Mouse (Mus musculus): ENCODE data around the gene Fam208a. TPM values are rescaled to one million over a fixed set of nuclear protein-coding genes. Genes with fewer than 3 reads are reported as not detected.

Fam208a gene
- 30.7 and 32.2 TPM in 2 replicates for polyA plus RNA-seq (2012; rRNA removed)

DNA sequence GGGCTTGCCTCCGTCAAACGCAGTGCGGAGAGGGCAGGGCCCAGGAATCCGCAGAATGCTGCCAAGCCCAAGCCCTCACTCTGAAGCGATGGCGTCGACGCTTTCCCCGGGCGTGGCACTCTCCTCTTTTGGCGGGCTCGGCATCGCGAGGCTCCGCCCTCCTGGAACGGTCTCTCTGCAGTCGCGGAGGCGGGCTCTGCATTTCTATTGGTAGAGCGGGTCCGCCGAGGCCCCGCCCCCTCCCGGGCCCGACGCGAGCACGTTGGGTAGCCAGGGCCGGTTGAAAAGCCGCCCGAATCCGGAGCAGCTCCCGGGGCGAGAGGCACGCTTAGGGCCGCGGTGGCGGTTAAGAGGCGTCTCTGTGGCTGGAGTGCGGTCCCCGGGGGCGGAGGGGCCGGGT lies at the start of gene Fam208a:
TSS of gene Fam208a (plus strand) at position 262 of the 400 bp plus-strand sequence.
- peak; percentile 85 to 90 for DNase-seq (ENCODE audit: extremely low spot score in 1 of 2, low spot score in 1 of 2)

DNA sequence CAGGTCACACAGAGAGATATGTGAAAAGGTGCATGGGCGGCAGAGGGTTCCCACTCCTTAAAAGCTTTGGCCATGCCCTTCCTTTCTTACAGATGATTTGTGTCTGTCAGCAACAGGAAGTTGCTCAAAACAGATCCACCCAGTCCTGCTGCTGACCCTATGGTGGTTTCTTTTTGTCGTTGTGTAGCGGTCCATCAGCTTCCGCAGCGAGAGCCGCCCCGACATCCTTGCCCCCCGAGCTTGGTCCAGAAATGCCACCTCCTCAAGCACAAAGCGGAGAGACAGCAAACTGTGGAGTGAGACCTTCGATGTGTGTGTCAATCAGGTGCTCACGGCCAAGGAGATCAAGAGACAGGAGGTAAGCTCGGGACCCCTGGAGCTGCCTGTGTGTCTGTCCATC lies 49.2 kb upstream of the Fam208a start:
- no peak for DNase-seq (ENCODE audit: extremely low spot score in 1 of 2, low spot score in 1 of 2)

DNA sequence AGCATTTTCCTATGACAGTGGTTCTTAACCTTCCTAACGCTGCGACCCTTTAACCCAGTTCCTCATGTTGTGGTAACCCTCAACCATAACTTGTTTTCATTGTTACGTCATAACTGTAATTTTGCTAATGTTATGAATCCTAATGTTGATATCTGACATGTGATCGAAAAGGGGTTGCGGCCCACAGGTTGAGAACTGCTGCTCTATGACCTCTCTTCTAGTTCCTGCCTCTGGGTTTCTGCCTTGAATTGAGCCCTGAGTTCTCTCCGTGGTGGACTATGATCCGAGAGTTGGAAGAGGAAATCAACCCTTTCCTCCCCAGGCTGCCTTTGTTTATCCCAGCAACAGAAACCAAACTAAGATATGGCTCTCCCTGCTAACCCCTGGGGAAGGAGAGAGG lies 47.2 kb upstream of the Fam208a start:
- no peak for DNase-seq (ENCODE audit: extremely low spot score in 1 of 2, low spot score in 1 of 2)

DNA sequence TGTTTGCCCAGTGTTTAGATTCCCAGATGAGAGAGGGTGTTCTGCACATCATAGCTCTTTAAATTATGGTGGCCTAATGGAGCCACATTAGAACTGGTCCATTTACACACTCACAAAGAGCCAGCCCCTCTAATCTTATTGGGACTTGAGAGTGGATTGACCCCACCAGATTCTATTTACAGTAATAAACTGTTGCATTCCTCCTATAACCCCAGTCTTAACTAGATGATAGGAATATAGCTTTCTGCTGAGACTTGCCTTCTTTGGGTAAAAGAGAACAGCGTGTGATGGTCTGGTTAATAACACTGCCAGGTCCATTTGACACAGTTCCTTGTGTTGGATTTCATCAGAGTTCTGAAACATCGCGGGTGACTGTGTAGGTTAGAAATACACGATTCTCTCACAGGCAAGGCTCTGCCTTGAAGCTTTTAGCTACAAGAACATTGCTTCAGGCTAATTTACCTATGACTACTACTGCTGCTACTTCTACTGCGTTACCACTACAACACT lies 45.3 kb upstream of the Fam208a start:
- no peak for DNase-seq (ENCODE audit: extremely low spot score in 1 of 2, low spot score in 1 of 2)

- DNase-seq (ENCODE audit: extremely low spot score in 1 of 2, low spot score in 1 of 2), result no peak
Measured at GRCm38 (mm10) chr14:27384143-27384542, 44.5 kb upstream of the Fam208a start.

DNA sequence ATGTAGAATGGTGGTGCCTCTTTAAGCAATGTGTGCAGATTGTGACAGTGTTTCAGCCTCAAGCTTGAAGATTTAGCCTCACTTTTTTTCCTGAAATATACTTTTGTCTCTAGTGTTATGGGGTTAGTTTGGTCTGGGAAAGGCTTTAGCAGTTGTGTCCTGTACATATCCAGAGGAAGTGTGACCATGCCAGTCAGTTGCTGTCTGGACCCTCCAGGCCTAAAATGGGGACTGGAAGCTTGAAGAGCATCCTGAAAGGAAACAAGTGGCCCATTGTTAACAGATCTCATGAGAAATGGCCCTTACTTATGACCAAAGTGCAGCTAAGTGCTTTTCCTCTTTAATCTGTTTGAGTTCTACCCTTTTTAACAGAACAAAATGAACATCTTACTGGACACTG lies 40.0 kb upstream of the Fam208a start:
- no peak for DNase-seq (ENCODE audit: extremely low spot score in 1 of 2, low spot score in 1 of 2)

DNA sequence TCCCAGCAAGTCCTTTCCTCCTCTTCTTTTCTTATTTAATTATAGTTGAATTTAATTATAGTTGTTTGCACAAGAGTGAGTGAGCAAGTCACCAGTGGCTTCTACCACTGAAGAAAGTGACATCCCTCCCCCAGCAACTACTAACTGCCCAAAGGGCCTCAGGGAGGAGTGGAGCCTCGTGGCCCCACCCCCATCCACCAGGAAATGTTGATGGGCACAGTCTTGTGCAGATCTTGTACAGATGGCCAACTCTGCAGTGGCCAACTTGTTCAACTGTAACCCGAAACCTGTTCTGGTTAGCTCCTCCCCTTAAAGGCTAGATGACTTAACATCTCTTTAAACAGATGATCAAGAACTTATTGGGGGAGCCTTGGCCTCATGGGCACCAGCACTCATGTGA lies 38.9 kb upstream of the Fam208a start:
- DNase-seq (ENCODE audit: extremely low spot score in 1 of 2, low spot score in 1 of 2), result no peak

DNA sequence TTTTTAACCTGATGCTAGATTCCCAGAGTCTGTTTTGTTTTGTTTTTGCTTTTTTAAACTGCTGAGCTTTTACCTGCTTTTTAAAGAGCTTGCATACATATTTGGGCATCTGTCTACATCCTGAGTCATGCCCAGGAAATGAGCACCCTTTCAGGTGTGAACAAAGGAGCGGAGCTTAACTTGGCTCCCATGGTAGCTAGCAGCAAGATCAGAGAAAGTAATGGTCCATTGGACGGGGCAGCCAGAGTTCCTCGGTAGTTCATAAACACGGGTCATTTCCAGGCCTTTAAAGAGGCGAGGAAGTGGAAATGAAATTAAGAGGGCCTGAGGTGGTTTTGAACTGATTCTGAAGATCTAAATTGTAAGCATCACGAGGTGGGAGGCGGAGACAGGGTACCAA lies 38.0 kb upstream of the Fam208a start:
- DNase-seq (ENCODE audit: extremely low spot score in 1 of 2, low spot score in 1 of 2), result no peak

DNA sequence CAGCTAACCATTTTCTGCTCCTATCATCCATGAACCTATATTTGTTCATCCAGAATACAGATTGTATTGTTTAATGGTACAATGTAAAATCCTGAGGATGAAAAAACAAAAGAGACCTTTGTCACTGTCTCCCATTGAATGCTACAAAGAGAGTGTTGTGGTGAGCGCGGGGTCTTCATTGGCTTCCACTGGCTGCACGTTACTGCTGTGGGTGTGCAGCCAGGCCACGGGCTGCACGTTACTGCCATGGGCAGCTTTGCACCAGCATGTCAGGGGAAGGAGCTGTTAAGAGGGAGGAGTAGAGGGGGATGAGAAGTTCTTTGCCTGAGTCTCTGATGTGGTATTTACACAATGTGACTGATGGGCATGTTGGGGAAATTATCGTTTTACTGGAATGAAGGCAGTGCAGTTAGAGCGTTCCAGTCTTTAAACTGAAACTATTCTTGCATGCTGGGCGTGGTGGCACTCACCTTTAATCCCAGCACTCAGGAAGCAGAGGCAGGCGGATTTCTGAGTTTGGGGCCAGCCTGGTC lies 36.8 kb upstream of the Fam208a start:
- DNase-seq (ENCODE audit: extremely low spot score in 1 of 2, low spot score in 1 of 2), result no peak

- no peak for DNase-seq (ENCODE audit: extremely low spot score in 1 of 2, low spot score in 1 of 2)
Measured at GRCm38 (mm10) chr14:27392660-27393059, 36.0 kb upstream of the Fam208a start.

DNA sequence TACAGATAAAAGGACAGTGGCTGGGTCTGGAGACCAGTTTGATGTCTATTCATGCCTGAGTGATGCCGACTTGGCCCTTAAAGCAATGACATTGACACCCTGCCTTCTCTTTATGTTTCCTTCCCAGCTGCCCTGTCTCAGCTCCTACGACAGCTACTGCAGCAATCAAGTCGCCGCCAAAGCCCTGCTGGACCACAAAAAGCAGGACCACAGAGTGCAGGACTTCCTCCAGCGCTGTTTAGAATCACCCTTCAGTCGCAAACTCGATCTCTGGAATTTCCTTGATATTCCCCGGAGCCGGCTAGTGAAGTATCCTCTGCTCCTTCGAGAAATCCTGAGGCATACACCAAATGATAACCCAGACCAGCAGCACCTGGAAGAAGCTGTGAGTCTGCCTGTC lies 34.8 kb upstream of the Fam208a start:
- DNase-seq (ENCODE audit: extremely low spot score in 1 of 2, low spot score in 1 of 2), result no peak

- DNase-seq (ENCODE audit: extremely low spot score in 1 of 2, low spot score in 1 of 2), result no peak
Measured at GRCm38 (mm10) chr14:27396424-27396823, 32.2 kb upstream of the Fam208a start.

GRCm38 (mm10) chr14:27397526-27397925 lies 31.1 kb upstream of the Fam208a start:
- no peak for DNase-seq (ENCODE audit: extremely low spot score in 1 of 2, low spot score in 1 of 2)

- no peak for DNase-seq (ENCODE audit: extremely low spot score in 1 of 2, low spot score in 1 of 2)
Measured at GRCm38 (mm10) chr14:27400495-27400894, 28.1 kb upstream of the Fam208a start.

GRCm38 (mm10) chr14:27401717-27402278 lies 26.8 kb upstream of the Fam208a start:
- no peak for DNase-seq (ENCODE audit: extremely low spot score in 1 of 2, low spot score in 1 of 2)

DNA sequence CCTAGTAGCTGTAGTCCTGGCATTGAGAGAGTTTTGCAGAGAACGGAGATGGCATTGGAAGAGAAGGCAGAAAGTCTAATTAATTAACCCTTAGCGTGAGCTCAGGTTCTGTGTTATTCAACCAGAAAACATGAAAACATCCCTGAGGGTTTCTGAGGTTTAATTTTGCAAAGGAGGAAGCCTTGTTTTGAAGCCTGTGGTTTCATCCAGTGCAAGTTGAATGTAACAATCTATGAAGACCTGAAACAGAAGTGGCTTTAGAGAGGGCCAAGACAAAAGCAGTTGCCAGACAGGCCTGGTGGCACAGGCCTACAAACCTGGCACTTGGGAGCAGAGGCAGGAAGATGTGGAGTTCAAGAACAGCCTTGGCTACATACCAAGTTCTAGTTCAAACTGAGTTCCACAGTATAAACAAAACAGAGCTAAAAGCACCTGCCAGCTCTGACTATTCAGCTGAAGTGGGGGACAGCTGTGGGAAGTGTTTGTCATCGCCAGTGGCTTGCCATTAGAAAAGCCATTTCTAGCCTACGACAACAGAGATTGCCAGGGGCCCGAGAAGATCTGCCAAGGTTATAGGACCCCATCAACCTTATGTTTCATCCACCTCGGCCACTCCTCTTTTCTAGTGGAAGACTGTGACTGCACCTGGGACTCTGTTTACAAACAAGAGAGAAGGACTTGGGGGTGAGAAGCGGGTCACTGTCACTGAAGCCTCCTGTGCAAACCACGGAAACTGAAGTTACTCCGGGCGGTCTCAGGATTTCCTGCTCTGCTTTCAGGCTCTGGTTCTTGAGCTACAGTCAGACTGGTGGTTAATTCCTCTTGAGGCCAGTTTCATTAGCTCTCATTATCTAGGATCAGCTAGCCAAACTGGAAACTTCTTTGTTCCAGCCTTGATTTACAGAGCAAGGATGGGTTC lies 26.0 kb upstream of the Fam208a start:
- no peak for DNase-seq (ENCODE audit: extremely low spot score in 1 of 2, low spot score in 1 of 2)

DNA sequence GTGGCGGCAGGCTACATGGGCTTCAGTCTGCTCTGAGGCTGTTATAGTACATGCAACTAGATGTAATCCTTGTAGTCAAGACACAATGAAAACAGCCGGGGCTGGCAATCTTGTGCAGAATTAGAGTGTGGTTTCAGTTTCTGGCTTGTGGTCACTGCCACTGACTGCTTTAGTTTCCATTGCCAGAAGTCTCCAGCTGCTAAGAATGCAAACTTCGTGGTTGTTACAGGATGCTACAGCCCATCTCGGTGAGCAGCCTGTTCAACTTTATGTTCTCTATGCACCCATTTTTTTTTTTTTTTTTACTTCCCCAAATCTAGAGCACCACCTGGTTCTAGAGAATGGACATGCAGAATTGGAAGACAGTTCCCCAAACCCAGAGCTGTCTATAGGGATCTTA lies 23.2 kb upstream of the Fam208a start:
- DNase-seq (ENCODE audit: extremely low spot score in 1 of 2, low spot score in 1 of 2), result no peak

DNA sequence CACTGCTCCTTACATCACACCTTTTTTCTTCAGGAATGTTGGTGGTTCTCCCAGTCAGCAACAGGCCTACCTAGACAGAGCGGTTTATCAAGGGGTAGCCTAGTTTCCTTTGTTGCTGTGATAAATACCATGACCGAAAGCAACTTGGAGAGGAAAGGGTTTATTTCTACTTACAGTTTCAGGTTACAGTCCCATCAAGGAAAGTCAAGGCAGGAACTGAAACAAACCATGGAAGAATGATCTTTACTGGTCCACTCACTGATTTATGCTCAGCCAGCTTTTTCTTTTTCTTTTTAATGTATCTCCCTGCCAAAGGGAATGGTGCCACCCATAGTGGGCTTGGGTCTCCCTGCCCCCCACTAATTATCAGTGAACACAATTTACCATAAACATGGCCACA lies 22.7 kb upstream of the Fam208a start:
- DNase-seq (ENCODE audit: extremely low spot score in 1 of 2, low spot score in 1 of 2), result no peak

GRCm38 (mm10) chr14:27408240-27408639 lies 20.4 kb upstream of the Fam208a start:
- no peak for DNase-seq (ENCODE audit: extremely low spot score in 1 of 2, low spot score in 1 of 2)

- no peak for DNase-seq (ENCODE audit: extremely low spot score in 1 of 2, low spot score in 1 of 2)
Measured at GRCm38 (mm10) chr14:27409662-27410061, 19.0 kb upstream of the Fam208a start.

GRCm38 (mm10) chr14:27411492-27411891 lies 17.1 kb upstream of the Fam208a start:
- no peak for DNase-seq (ENCODE audit: extremely low spot score in 1 of 2, low spot score in 1 of 2)

DNA sequence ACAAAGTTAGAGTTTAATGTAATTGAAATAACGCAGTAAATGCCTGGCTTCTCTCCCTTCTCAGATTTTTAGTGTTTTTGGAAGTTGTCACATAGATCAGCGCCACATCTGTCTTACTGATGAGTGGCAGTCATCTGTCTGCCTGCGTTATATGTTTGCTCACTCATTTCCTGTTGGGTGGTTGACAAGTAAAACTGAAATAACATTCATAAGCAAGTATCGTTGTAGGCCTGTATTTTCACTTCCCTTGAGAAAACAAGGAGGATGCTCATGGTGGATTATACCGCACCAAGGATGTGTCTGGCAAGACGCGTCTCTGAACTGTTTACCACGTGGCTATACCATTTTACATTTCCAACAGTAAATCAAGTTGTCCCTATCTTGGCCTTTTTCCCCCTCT lies 15.9 kb upstream of the Fam208a start:
- no peak for DNase-seq (ENCODE audit: extremely low spot score in 1 of 2, low spot score in 1 of 2)

Measured in frontal cortex, adult 2 months (tissue).